Mouse (Mus musculus): Measurements from ENCODE around the gene Akap1.
"Not testable (repeated sequence)": the region's sequence is repeated elsewhere in the genome, so short reads cannot be mapped to it uniquely, and the experiment has no call there.

The Akap1 gene

DNA sequence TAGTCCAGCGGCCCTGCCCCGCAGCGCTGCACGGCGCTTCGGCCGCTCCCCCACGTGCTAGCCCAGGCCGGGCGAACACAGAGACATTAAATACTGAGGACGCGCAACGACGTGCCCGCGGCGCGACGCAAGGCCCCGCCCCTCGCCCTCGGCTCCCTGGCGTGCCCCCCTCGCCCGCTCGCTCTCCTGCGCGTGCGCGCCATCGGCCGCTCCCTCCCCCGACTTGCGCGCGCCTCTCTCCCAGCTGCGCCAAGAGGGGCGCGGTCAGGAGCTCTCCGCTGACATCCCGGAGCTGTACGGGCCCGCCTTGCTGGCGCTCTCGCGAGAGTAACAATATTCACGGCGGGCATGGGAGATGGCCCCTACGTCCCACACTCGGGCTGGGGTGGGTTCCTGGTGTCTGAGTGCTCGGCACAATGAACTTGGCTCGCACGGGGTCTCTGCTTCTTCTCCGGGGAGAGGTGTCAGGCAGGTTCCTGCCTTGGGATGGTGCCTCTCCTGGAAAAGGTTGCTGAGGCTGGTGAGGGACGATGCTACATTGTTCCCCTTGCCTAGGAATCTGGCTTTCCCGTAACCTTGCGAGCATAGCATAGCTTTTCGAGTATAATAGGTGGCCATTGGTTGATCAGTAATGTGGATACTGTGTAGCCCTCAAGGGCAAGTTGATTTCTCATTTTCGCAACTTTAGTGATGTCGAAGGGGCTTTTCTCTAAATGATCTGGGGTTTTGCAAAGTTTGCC is at the start of gene Akap1:
Akap1 (minus strand) TSS at position 129 of the 740 bp plus-strand sequence.
- DNase-seq (ENCODE audit: low read depth, low spot score): peak; percentile 94

DNA sequence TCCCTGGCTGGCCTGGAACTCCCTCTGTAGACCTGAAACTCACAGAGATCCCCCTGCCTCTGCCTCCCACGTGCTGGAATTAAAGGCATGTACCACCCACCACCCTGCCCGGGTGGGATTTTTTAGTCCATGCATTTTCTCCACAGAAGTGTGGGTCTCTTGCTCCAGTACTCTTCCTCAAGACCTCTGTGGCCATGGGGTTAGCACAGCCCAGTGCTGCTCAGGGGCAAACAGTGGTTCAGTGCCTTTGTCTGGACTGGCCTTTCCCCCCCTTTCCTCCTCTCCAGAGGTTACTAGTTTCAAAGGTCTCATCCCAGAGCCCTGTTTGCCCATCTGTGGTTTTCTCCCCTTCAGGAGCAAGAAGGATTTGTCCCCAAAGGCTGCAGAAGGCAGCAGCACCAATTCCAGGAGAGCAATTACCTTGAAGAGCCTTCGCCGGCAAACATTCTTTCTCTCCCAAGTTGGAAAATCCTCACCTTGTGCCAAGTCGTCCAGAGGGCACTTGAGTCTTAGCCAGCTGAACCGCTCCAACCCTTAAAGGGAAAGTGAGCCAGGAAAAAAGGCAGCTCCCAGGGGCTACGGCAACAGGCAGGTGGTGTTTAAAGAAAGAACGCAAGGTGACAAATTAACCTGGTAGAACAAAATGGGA is 45.1 kb upstream of the Akap1 start:
- DNase-seq (ENCODE audit: low read depth, low spot score): no peak

- peak; percentile 42 for DNase-seq (ENCODE audit: low read depth, low spot score)
These were observed 44.3 kb upstream of the Akap1 start for GRCm38 (mm10) chr11:88908557-88909211.

DNA sequence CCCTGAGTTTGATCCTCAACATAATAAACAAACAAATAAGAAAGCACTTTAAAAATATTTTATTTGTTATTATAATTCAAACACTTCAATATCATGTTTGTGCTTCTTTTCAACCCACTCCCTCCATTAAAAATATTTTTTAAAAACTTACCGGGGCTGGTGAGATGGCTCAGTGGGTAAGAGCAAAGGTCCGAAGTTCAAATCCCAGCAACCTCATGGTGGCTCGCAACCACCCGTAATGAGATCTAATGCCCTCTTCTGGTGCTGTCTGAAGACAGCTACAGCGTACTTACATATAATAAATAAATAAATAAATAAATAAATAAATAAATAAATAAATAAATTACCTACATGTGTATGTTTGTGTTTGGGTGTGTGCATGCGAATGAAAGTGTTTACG is 43.5 kb upstream of the Akap1 start:
- DNase-seq (ENCODE audit: low read depth, low spot score): no peak

DNA sequence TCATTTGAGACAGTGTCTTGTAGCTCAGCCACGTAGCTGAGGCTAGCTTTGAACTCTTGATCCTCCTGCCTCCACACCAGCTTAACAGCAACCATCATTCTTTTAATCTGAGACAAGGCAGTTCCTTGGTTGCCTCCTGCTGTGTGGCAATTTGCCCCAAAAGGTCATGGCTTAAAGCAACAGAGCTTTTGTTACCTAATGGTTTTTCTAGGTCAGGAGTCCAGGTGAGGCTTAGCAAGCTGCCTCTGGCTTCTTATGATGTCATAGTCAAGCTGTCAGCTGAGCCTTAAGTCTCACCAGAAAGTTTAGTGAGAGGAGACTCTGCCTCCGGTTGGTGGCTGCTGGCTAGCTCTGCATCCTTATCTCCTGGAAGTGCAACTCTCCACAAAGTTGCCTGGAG is 41.2 kb upstream of the Akap1 start:
- DNase-seq (ENCODE audit: low read depth, low spot score): peak; percentile 56

GRCm38 (mm10) chr11:88904080-88904479 is 39.7 kb upstream of the Akap1 start:
- no peak for DNase-seq (ENCODE audit: low read depth, low spot score)

DNA sequence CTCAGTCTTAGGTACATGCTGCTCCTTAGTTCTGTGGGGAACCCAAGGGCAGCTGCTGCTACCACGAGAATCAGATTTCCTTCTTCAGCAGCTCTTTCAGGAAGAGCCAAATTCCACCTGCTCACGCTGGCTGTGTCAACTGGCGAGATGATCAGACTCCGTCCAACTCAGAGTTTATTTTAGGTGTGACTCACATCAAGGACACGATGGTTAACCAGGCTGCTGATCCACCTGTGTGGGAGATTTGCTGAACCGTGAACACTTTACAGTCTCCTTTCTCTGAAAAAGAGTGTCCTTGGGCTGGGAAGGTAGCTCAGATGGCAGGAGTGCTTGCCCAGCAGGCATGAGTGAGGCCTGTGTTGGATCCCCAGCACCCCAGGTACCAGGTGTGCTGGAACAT is 38.4 kb upstream of the Akap1 start:
- DNase-seq (ENCODE audit: low read depth, low spot score): no peak

DNA sequence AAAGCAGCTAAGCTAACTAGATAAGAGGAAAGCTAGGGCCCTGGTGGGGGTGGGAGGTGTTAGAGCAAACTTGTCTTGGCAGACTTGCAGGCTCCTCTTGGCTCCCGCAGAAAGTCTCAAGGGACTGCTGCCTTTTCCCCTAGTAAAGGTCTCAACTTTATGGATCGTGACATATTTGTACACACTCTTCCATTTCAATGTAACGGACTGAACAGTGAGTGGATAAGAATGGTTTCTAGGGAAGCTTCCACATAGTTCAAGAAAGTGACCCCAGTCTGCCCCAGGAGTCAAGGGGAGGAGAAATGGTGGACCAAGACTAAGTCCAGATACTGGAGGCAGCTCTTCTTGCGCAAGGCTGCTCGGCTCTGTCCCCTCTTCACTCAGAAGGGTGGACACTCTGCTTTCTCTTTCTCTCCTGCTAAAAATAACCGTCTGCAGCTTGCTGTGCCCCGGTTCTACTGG is 37.0 kb upstream of the Akap1 start:
- no peak for DNase-seq (ENCODE audit: low read depth, low spot score)

- no peak for DNase-seq (ENCODE audit: low read depth, low spot score)
These were observed 35.2 kb upstream of the Akap1 start for GRCm38 (mm10) chr11:88899561-88899960.

DNA sequence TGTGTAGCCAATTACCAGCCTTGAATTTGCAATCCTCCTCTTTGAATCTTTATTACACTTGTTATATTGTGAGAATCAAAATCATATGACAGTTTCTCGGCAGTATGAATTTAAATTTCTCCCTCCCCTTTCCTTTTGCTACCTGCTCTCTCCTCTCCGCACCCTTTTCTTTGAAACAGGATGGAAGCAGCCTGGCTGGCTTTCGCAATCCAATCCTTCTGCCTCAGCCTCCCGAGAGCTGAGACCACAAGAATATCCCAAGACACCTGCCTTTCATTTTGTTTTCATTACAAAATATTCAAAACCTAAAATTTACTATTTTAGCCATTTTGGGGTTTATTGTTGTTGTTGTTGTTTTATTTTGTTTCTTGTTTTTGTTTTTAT is 34.0 kb upstream of the Akap1 start:
- no peak for DNase-seq (ENCODE audit: low read depth, low spot score)

DNA sequence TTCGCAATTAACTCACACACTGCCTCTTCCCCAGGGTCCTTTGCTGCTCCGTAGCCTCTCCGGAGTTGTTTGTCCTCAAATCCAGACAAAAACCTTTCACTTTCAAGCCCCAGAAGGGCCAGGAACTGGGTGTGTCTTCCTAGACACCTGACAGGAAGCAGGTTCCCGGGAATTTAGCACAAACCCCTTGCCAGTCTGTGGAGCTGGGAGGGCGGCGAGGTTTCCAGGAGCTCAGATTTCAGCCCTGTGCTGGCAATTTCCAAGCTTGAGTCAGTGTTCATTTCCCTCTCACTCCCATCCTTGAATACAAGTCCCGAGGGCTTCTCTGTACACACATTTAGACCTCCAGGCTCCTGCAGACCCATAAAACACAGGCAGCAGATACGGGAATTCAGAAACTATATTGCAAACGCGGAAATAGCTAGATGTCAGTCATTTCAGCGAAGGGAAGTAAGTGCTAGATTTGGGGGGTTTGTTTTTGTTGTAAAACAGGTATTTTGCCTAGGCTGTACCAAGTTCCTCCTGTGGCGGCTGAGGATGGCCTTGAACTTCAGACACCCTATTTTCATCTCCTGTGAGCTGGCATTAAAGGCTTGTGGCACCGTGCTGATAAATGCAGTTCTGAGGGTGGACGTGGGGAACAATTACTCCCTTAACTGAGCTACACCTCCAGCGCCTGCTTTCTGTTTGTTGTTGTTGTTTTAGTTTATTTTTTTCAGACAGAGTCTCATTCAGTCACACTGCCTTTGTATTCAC is 33.4 kb upstream of the Akap1 start:
- no peak for DNase-seq (ENCODE audit: low read depth, low spot score)

DNA sequence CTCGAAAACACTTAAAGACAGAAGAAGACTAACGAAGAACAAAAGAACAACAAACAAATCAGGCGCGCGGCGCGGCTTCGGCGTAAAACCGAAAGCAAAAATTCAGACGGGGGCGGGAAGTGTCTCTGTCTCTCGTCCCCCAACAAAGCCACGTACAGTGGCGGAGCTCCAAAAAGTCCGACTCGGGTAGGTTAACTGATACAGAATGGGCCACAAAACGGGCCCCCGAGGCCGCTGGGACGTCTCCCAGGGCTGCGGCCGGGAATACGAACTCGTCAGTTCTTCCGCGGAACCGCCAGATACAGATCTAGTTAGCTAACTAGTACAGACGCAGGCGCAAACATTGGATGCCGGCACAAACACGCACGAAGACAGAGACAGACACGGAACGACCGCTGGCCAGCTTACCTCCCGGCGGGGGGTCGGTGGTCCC is 31.4 kb upstream of the Akap1 start:
- not testable (repeated sequence) for DNase-seq (ENCODE audit: low read depth, low spot score)

DNA sequence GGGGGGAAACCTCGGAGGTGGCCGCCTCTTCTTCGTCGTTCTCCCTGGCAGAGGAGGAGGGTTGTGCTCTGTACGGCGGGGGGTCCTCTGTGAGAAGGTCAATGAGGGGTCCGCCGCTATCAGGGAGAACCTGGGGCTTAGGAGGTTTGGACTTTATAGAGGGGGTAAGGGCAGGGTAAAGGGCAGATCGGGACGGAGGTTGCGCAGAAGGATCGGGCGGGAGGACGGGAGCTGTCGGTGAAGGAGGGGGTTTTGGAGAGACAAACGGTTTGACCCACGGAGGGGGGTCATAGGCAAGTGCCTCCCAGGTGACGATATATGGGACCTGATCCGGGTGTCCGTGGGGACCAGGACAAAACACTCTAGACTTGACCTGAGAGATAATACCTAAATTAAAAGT is 30.8 kb upstream of the Akap1 start:
- not testable (repeated sequence) for DNase-seq (ENCODE audit: low read depth, low spot score)

GRCm38 (mm10) chr11:88894279-88894678 is 29.9 kb upstream of the Akap1 start:
- not testable (repeated sequence) for DNase-seq (ENCODE audit: low read depth, low spot score)

- not testable (repeated sequence) for DNase-seq (ENCODE audit: low read depth, low spot score)
These were observed 29.1 kb upstream of the Akap1 start for GRCm38 (mm10) chr11:88893501-88893900.

- not testable (repeated sequence) for DNase-seq (ENCODE audit: low read depth, low spot score)
These were observed 28.4 kb upstream of the Akap1 start for GRCm38 (mm10) chr11:88892789-88893188.

DNA sequence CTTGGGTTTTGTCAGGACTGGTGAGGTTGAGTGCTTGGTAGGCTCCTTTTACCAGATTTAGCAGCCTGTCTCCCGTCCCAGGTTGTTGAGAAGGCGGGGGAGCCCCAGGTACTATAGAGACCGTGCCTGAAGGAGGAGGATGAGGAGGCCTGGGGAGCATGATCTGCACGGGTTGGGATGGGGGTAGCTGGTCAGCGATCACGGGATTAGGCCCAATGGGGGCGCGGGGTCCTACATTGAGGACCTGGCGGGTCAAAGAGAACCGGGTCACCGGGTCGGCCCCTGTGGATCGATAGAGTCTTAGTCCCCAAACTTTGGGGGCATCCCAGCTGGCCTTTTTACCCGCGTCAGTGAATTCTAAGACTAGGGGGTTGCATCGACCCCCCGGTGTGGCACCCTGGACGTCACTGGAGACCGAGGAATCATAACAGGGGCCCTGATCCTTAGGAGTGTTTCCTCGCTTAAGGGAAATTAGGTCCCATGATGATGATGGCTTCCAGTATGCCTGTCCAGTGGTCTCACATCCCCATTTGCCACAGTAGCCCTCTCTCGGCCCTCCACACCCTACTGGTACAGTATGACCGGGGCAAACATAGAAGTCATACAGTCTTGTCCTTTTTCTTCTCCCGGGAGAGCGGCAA is 27.7 kb upstream of the Akap1 start:
- not testable (repeated sequence) for DNase-seq (ENCODE audit: low read depth, low spot score)

- not testable (repeated sequence) for DNase-seq (ENCODE audit: low read depth, low spot score)
These were observed 27.1 kb upstream of the Akap1 start for GRCm38 (mm10) chr11:88891446-88891845.

- not testable (repeated sequence) for DNase-seq (ENCODE audit: low read depth, low spot score)
These were observed 26.5 kb upstream of the Akap1 start for GRCm38 (mm10) chr11:88890904-88891303.

DNA sequence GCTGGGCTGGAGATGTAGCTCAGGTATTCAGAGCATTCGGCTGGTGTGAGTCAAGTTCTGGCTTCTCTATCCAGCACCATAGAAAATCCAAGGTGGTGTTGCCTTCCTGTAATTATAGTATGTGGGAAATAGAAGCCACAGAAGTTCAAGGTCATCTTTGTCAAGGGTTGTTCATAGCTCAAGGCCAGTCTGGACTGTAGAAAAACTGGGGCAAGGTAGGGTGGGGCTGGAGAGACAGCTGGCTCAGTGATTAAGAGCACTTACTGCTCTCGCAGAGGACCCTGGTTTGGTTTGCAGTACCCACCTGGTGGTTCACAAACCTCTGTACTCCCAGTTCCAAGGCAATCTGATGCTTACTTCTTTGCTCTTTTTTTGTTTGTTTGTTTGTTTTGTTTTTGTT is 24.6 kb upstream of the Akap1 start:
- DNase-seq (ENCODE audit: low read depth, low spot score): no peak

DNA sequence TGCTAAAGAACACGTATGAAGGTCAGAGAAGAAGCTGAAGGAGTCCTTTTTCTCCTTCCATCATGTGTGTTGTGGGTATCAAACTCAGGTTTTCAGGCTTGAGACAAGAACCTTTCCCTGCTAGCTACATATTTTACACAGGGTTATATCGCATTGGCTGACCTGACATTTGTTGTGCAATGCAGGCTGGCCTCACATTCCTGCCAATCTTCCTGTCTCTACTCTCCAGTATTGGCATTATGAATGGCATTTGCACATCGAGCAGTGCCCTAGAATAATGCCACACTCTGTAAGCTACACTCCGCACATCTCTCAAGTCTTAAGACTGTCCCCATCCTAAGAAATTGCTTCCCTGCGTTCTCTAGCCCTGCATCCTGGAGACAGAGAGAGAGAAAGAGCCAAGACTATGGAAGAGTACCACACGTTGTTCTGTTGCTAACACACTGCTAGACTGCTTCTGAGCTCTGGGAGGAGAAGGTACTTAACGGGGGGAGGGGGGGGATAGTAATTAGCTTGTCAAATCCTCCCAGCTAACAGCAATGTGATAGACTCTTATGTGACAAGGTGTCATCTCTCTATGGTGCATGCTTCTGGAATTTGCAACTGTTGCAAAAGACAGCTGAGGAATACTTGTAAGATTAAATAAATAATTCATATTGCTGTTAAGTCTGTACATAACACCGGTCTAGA is 20.1 kb upstream of the Akap1 start:
- DNase-seq (ENCODE audit: low read depth, low spot score): peak; percentile 64

Measured in retina, adult 2 months (tissue).